Mouse (Mus musculus): ENCODE measurements around the gene Neurl2. TPM values are rescaled to one million over a fixed set of nuclear protein-coding genes. Genes with fewer than 3 reads are reported as not detected.

The Neurl2 gene
- total and polyA plus RNA-seq, 2 experiments = 1.6 to 5.6 TPM

- Histone ChIP-seq H3K4me1 (ENCODE audit: control insufficient read depth, insufficient read depth, low read length) (no peaks in the 10 kb centered on the region), H3K79me2 (ENCODE audit: control insufficient read depth, insufficient read depth, low read length) (no peaks in the 10 kb centered on the region), H3K4me3 (ENCODE audit: insufficient read depth, low read depth, low read length) (no peak overlapping the region), H3K36me3 (ENCODE audit: control insufficient read depth, insufficient read depth, low read length) (no peaks in the 10 kb centered on the region; the same call in 1 of the 2 replicates), H3K27me3 (ENCODE audit: control insufficient read depth, insufficient read depth, low read length) (no peaks in the 10 kb centered on the region), H3K9ac (ENCODE audit: low read depth, low read length) (no peak overlapping the region), H3K27ac (replicated peaks; ENCODE audit: insufficient read depth, low read depth, low read length) (no peak overlapping the region)
- WGBS = 90% methylated on average over 8 of the region's 8 CpGs
- no peak for DNase-seq (ENCODE audit: extremely low read depth, low read depth, low spot score)
- TF ChIP-seq CTCF (IDR thresholded peaks at IDR 0.05; ENCODE audit: low read depth, low read length) (no peak), POLR2A (IDR thresholded peaks at IDR 0.05; ENCODE audit: extremely low read depth, insufficient read depth, low read length) (no peak)
Observed at GRCm38 (mm10) chr2:164850061-164850460, 16.8 kb upstream of the Neurl2 start.

- no peaks in the 10 kb centered on the region for H3K79me2 ChIP-seq (ENCODE audit: control insufficient read depth, insufficient read depth, low read length)
- no peak for TF ChIP-seq POLR2A (IDR thresholded peaks at IDR 0.05; ENCODE audit: extremely low read depth, insufficient read depth, low read length)
- TF ChIP-seq CTCF (IDR thresholded peaks at IDR 0.05; ENCODE audit: low read depth, low read length) = peak; percentile 44; the same call in 1 of the 2 replicates
- H3K27me3 ChIP-seq (ENCODE audit: control insufficient read depth, insufficient read depth, low read length) = no peaks in the 10 kb centered on the region
- no peaks in the 10 kb centered on the region for H3K4me1 ChIP-seq (ENCODE audit: control insufficient read depth, insufficient read depth, low read length)
- no peak for DNase-seq (ENCODE audit: extremely low read depth, low read depth, low spot score)
- 65% methylated on average over 3 of the region's 3 CpGs for WGBS
- H3K4me3 ChIP-seq (ENCODE audit: insufficient read depth, low read depth, low read length) = no peak overlapping the region
- no peak overlapping the region for H3K27ac ChIP-seq (replicated peaks; ENCODE audit: insufficient read depth, low read depth, low read length)
- H3K36me3 ChIP-seq (ENCODE audit: control insufficient read depth, insufficient read depth, low read length) = no peaks in the 10 kb centered on the region
- no peak overlapping the region for H3K9ac ChIP-seq (ENCODE audit: low read depth, low read length)
Observed at GRCm38 (mm10) chr2:164845782-164846181, 12.5 kb upstream of the Neurl2 start.

GRCm38 (mm10) chr2:164835164-164835563, 1.9 kb upstream of the Neurl2 start:
- H3K79me2 ChIP-seq (ENCODE audit: control insufficient read depth, insufficient read depth, low read length) = no peaks in the 10 kb centered on the region; the same call in 1 of the 2 replicates
- H3K9ac ChIP-seq (ENCODE audit: low read depth, low read length) = peak overlapping the region; percentile 6; the same call in 1 of the 2 replicates
- no peak overlapping the region for H3K27ac ChIP-seq (replicated peaks; ENCODE audit: insufficient read depth, low read depth, low read length)
- WGBS = 97% methylated on average over 4 of the region's 4 CpGs
- H3K36me3 ChIP-seq (ENCODE audit: control insufficient read depth, insufficient read depth, low read length) = peaks cover 12% of the 10 kb centered on the region
- no peaks in the 10 kb centered on the region for H3K27me3 ChIP-seq (ENCODE audit: control insufficient read depth, insufficient read depth, low read length)
- H3K4me1 ChIP-seq (ENCODE audit: control insufficient read depth, insufficient read depth, low read length) = peaks cover 7% of the 10 kb centered on the region; the same call in 1 of the 2 replicates
- TF ChIP-seq POLR2A (IDR thresholded peaks at IDR 0.05; ENCODE audit: extremely low read depth, insufficient read depth, low read length) (no peak), CTCF (IDR thresholded peaks at IDR 0.05; ENCODE audit: low read depth, low read length) (no peak)
- DNase-seq (ENCODE audit: extremely low read depth, low read depth, low spot score) = no peak
- H3K4me3 ChIP-seq (ENCODE audit: insufficient read depth, low read depth, low read length) = no peak overlapping the region

GRCm38 (mm10) chr2:164834531-164834930, 1.3 kb upstream of the Neurl2 start:
- TF ChIP-seq POLR2A (IDR thresholded peaks at IDR 0.05; ENCODE audit: extremely low read depth, insufficient read depth, low read length) = no peak
- peak; percentile 16; the same call in 1 of the 2 replicates for TF ChIP-seq CTCF (IDR thresholded peaks at IDR 0.05; ENCODE audit: low read depth, low read length)
- H3K4me3 ChIP-seq (ENCODE audit: insufficient read depth, low read depth, low read length) = peak overlapping the region; percentile 62
- H3K27ac ChIP-seq (replicated peaks; ENCODE audit: insufficient read depth, low read depth, low read length) = peak overlapping the region; percentile 61
- no peaks in the 10 kb centered on the region for H3K27me3 ChIP-seq (ENCODE audit: control insufficient read depth, insufficient read depth, low read length)
- peak overlapping the region; percentile 56 for H3K9ac ChIP-seq (ENCODE audit: low read depth, low read length)
- WGBS = 50% methylated on average over 8 of the region's 8 CpGs
- DNase-seq (ENCODE audit: extremely low read depth, low read depth, low spot score) = peak; percentile 25
- peaks cover 12% of the 10 kb centered on the region for H3K36me3 ChIP-seq (ENCODE audit: control insufficient read depth, insufficient read depth, low read length)
- H3K79me2 ChIP-seq (ENCODE audit: control insufficient read depth, insufficient read depth, low read length) = no peaks in the 10 kb centered on the region; the same call in 1 of the 2 replicates
- peaks cover 7% of the 10 kb centered on the region; the same call in 1 of the 2 replicates for H3K4me1 ChIP-seq (ENCODE audit: control insufficient read depth, insufficient read depth, low read length)

- peak within 1 kb of the TSS; percentile 83 for H3K27ac ChIP-seq (replicated peaks; ENCODE audit: insufficient read depth, low read depth, low read length)
- no peaks in the 10 kb centered on the region for H3K36me3 ChIP-seq (ENCODE audit: control insufficient read depth, insufficient read depth, low read length)
- peak; percentile 55 for DNase-seq (ENCODE audit: extremely low read depth, low read depth, low spot score)
- H3K4me3 ChIP-seq (ENCODE audit: insufficient read depth, low read depth, low read length) = peak within 1 kb of the TSS; percentile 62
- WGBS = 1% methylated on average over 35 of the region's 35 CpGs
- peaks cover 7% of the 10 kb centered on the region; the same call in 1 of the 2 replicates for H3K4me1 ChIP-seq (ENCODE audit: control insufficient read depth, insufficient read depth, low read length)
- TF ChIP-seq CTCF (IDR thresholded peaks at IDR 0.05; ENCODE audit: low read depth, low read length) (peak; percentile 79), POLR2A (IDR thresholded peaks at IDR 0.05; ENCODE audit: extremely low read depth, insufficient read depth, low read length) (0 out of 2 replicates have a peak, but pooled peaks have one; percentile 40)
- H3K79me2 ChIP-seq (ENCODE audit: control insufficient read depth, insufficient read depth, low read length) = no peaks in the 10 kb centered on the region; the same call in 1 of the 2 replicates
- no peaks in the 10 kb centered on the region for H3K27me3 ChIP-seq (ENCODE audit: control insufficient read depth, insufficient read depth, low read length)
- peak within 1 kb of the TSS; percentile 79 for H3K9ac ChIP-seq (ENCODE audit: low read depth, low read length)
Observed at GRCm38 (mm10) chr2:164832748-164833301, 431 bp downstream of the Neurl2 start, which contains the start of gene Ctsa. TSS of gene Ctsa (plus strand) at chr2:164832873.
